Mouse (Mus musculus) layer of hippocampus, postnatal 25 days (tissue): ENCODE measurements around the gene Cpeb3. TPM values are rescaled to one million over a fixed set of nuclear protein-coding genes. Genes with fewer than 3 reads are reported as not detected.
"Not testable (repeated sequence)": the region's sequence is repeated elsewhere in the genome, so short reads cannot be mapped to it uniquely, and the experiment has no call there.

Source experiments
- DNase-seq, 2 experiments: peaks; one replicate each; pipeline ENCODE4 v3.0.0; 2022; ENCODE audit warnings: mixed read lengths in 2 of 2, low spot score in 1 of 2; ENCODE audit errors: extremely low spot score in 1 of 2
- total RNA-seq, 2 experiments: library from RNA; stranded (reverse); gene quantifications; 2 replicates each; pipeline ENCODE4 v1.2.3; 2021

Cpeb3 gene
- total RNA-seq, 2 experiments from 2014 or later, result 62.1 to 74.6 TPM

- no peak for DNase-seq
Observed at GRCm38 (mm10) chr19:37090146-37091061, 118.0 kb downstream of the Cpeb3 start.

DNA sequence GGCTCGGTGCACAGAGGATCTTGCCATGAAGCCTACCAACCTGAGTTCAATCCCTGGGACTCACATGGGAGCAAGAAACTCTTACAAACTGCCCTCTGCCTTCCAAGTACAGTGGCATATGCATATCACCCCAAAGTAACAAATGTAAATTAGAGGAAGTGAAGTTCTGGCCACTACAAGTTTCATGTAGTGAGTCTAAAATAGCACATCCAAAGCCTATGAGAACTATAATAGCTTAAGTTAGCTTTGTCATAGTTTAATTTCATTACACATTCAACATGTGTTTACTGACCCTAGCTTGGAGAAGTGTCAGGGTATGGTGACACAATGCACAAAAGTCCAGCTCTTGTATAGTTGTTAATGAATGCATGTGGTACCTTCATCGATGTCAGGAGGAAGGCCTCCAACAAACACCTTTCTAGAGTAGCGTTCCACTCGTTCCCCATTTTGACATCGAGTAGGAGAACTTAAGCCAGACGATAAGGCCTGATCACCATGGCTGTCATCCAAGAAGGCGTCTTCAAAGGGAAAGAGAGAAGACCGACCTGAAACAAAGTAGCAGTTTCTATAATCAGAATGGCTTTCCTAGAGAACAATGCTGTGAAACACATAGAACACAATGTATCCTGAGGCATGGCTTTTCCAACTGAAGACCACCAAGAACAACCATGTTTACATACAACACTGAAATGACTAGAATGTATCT is 120.2 kb downstream of the Cpeb3 start:
- no peak for DNase-seq

DNA sequence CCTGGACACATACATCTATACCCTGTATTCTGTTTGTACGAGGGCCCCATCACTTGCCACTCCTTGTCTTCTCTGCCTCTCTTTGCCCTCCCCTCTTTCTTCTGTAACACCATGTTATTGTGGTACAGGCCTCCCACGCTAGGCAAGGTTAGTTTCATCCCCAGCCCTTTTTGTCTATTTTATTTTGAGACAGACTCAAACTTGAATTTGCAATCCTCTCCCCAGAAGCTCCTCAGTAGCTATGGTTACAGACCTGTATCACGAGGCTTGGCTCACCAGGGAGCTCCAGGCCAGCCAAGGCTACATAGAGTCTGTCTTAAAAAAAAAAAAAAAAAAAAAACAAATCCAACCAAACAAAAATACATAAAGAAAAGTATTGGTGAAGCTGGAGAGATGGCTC is 123.9 kb downstream of the Cpeb3 start:
- no peak for DNase-seq

GRCm38 (mm10) chr19:37081467-37081866 is 126.9 kb downstream of the Cpeb3 start:
- no peak for DNase-seq

- no peak for DNase-seq
Observed at GRCm38 (mm10) chr19:37079151-37079550, 129.2 kb downstream of the Cpeb3 start.

DNA sequence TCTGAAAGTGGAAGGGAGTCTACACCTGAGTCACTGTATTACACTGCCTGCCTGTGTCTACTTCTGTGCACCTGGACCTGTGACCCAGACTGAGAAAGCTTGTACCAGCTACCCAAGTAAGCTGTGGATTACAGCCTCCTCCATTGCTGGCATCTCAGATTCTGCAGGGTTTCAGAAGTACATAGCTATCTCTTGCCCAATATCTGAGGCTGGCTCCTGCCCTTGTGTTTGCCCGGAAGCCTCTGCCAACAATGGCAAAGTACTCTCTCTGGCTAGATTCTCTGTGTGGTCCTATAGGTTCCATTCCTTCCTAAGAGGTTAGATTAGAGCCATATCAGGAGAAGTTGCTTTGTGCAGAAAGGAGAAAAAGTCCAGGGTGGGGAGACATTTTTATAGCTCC is 129.8 kb downstream of the Cpeb3 start:
- DNase-seq, result no peak

GRCm38 (mm10) chr19:37078064-37078463 is 130.3 kb downstream of the Cpeb3 start:
- no peak for DNase-seq

GRCm38 (mm10) chr19:37077258-37077657 is 131.1 kb downstream of the Cpeb3 start:
- not testable (repeated sequence) for DNase-seq

GRCm38 (mm10) chr19:37076646-37077045 is 131.8 kb downstream of the Cpeb3 start:
- DNase-seq, result no peak

DNA sequence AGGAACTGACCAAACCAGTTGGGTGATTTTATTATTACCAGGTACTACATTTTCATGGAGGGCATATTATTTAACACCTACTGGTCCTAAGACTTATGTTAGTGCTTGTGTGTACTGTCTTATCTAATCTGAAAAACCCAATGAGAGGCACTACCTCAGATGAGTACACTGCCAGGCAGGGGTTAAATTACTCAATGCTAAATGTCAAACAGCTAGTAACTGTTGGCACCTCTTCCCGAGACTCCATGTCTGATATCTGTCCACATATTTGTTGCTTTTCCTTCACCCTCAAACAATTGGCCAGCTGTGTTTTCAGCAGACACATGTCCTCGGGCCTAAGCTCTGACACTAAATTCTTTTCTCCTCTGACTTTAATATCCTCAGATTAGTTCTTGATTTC is 132.3 kb downstream of the Cpeb3 start:
- DNase-seq, result no peak

GRCm38 (mm10) chr19:37075690-37076089 is 132.7 kb downstream of the Cpeb3 start:
- no peak for DNase-seq

DNA sequence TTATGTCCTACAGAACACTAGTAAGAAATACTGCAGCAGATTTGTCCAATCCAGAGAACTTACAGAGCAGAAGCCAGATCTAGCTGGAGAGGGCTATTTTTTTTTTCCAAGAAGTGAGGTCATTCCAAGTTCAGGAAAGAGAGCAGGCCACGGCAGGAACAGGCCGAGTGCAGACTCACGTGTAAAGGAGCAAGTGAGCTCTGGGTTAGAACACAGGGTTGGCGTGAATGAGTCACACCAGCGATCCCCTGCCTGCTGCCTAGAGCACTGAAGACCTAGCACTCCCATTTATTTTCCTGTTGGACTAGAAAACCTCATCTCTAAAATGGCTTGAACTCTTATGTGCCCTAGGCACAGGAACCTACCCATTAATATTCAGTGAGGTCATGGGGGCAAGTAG is 133.7 kb downstream of the Cpeb3 start:
- no peak for DNase-seq

GRCm38 (mm10) chr19:37074276-37074675 is 134.1 kb downstream of the Cpeb3 start:
- no peak for DNase-seq

GRCm38 (mm10) chr19:37072871-37073629 is 135.4 kb downstream of the Cpeb3 start:
- DNase-seq, result no peak

- no peak for DNase-seq
Observed at GRCm38 (mm10) chr19:37069243-37069642, 139.2 kb downstream of the Cpeb3 start.

DNA sequence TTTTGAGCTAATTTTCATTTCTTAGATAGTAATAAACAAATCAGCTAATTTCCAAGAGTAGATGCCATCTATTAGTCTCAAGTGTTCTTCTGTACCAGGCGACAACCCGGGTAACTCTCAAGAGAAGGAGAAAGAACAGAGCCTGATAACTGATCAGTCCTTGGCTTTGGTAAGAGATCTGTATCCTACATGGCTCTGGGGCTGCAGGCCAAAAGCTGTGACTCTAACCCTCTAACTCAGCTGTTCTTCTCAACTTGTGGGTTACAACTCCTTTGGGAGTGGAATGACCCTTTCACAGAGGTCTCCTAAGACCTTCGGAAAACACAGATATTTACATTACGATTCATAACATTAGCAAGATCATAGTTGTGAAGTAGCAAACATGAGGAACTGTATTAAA is 148.3 kb downstream of the Cpeb3 start:
- DNase-seq, result no peak

DNA sequence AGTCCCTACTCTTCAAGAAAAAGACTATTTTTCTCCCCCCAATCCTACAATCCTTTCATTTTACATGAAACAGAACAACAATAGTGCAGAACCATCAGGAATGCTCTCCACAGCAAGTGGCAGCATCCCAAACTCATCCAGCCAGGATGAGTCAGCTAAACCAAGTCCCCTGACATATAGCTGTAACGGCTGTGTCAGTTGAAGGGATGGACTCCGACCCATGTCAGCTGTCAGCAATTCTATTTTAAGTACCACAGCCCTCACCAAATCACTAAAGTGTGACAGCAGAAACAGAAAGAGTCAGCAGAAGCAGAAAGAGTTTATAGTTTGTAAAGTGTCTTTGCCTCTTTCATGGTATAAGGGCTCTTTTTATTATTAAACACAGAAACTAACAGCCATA is 148.8 kb downstream of the Cpeb3 start:
- no peak for DNase-seq

DNA sequence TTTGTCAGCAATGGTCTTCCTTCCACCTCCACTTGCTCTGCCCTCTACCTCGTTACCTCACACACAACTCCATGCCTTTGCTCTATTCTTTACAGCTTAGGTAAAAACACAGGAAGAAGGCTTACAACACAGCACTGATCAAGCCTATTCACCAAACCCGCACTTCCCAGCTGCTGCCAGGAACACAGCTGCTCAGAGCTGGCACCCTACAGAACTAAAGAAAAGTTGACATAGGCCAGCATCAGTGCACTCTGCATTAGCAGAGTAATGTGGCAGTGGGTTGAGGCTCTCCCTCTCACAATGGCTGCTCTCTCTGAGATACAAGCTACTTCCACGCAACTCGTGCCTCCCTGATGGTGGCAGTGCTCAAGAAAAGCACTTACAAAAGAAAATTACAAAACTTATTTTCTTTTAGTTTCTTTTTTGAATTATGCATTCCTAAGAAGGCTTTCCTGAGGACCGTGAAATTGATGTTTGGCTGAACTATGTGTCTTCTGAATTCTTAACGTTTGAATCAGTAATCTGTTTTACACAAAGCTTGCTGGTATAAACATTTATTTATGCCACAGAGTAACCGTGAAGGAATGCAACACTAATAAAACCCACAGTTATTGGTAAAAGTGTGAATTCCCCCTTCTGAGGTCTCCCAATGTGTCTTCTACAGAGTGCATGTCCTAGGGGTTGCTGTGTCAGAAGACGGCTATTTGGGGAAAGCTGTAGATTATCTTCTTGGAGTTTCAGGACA is 151.1 kb downstream of the Cpeb3 start:
- no peak for DNase-seq

DNA sequence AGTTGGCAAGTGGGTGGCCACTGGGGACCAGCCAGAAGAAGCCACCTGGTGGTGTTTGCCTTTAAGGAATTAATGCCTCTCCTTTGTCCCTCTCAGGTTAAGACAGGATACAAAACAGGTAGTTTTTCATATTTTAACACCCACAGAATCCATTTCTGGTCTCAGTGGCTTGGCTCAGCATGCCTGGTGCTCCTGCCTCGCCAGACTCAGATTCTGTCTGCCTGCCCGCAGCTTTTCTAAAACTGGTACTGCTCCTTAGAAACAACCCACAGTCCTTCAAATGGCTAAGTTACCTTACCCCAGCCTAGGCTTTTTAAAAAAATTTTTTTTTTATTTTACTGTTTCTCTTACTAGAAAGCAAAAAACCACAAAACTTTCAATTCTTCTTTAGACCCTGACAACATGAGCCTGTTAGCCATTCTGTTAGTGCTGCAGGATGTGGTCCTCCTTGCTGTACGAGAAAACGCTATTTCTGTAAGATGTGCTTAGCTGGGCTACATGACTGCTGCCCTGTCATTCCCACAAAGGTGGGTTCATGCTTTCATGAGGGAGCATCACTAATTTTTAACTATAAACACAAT is 152.3 kb downstream of the Cpeb3 start:
- DNase-seq, result no peak
